ENCODE assay signal across 9 mouse cellular contexts in the genomic region with DNA sequence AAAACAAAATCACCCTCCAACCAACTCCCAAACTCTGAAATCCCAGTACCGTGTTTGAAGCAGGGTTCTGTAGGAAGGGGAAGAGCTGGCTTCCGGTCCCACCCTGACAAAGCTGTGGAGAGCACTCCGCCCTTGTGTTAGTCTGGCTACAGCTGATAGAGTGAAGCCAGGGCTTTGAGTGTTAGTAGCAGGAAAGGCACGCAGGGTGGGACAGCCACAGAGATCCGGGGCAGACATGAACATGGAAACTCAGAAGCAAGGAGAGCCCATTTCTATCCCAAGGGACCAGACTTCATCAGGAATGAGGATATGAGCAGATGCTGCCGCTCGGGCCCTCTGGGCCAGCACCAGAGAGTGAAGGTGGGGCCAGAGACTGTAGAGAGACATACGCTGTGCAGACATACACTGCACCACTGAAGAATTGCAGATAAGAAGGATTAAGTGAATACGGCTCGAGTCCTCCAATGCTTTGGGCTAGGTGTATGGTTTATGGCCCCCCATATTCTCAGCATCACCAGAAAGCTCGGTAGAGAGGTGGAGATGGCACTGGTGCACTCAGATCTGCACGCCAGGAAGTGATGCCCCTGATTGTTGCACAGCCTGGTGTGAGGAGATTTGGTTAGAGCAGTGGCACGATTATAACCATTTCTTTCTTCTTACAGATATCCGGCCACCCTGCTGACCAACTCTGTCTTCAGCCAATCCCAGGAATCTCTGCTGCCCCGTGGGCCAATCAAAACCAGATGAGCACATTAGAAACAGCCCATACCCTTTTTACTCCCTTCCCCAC. TPM values are rescaled to one million over a fixed set of nuclear protein-coding genes. Genes with fewer than 3 reads are reported as not detected.
DNase-seq lines count a peak whose midpoint lies in the region; ATAC-seq and TF ChIP-seq lines count a peak whose summit lies in the region.
"Had no signal": no experiment of that assay in that cellular context is flagged by ENCODE, and none has a peak within 500 bp of the region (broad histone marks: within the 10 kb centered on the region; RNA-seq: fewer than 3 reads in every experiment).

No protein-coding gene starts in this region.

- no peak for ATAC-seq in stomach, postnatal 0 days (ENCODE audit: low FRiP score, low TSS enrichment)
- ATAC-seq in midbrain, embryonic 11.5 days (ENCODE audit: low FRiP score), result no peak

- no peak for TF ChIP-seq EP300 in stomach, postnatal 0 days (optimal IDR thresholded peaks at IDR 0.05)

- no peak overlapping the region for H3K4me2 ChIP-seq in stomach, postnatal 0 days (replicated peaks; ENCODE audit: low read depth)
- no peak overlapping the region for H3K4me2 ChIP-seq in midbrain, embryonic 11.5 days

- no peaks in the 10 kb centered on the region for H3K4me1 ChIP-seq in stomach, postnatal 0 days (replicated peaks; ENCODE audit: control insufficient read depth, insufficient read depth)
- H3K4me1 ChIP-seq in midbrain, embryonic 11.5 days (ENCODE audit: control insufficient read depth, insufficient read depth, low read length), result peaks cover 3% of the 10 kb centered on the region

- H3K4me3 ChIP-seq in gastrocnemius, adult 2 months, result peak overlapping the region; percentile 3; the same call in 1 of the 2 replicates
- H3K4me3 ChIP-seq in stomach, postnatal 0 days (ENCODE audit: low read depth, low read length), result no peak overlapping the region
- no peak overlapping the region for H3K4me3 ChIP-seq in midbrain, embryonic 11.5 days (ENCODE audit: low read depth, low read length)

- peak overlapping the region; percentile 69 for H3K27ac ChIP-seq in gastrocnemius, adult 2 months
- no peak overlapping the region for H3K27ac ChIP-seq in stomach, postnatal 0 days (replicated peaks)
- no peak overlapping the region for H3K27ac ChIP-seq in midbrain, embryonic 11.5 days (ENCODE audit: low read depth, low read length)

- 59% methylated on average over 15 of the region's 15 CpGs for WGBS in stomach, postnatal 0 days
- 77% methylated on average over 15 of the region's 15 CpGs for WGBS in midbrain, embryonic 11.5 days

- no peak for TF ChIP-seq CTCF in gastrocnemius, adult 2 months (IDR thresholded peaks at IDR 0.05)
- no peak for TF ChIP-seq CTCF in stomach, postnatal 0 days (IDR thresholded peaks at IDR 0.05; ENCODE audit: low read depth)

- no peaks in the 10 kb centered on the region for H3K36me3 ChIP-seq in stomach, postnatal 0 days (ENCODE audit: control insufficient read depth, insufficient read depth, low read length)
- H3K36me3 ChIP-seq in midbrain, embryonic 11.5 days (ENCODE audit: control insufficient read depth, insufficient read depth, low read length), result no peaks in the 10 kb centered on the region

- no peak overlapping the region for H3K9ac ChIP-seq in stomach, postnatal 0 days (ENCODE audit: low read length)
- H3K9ac ChIP-seq in midbrain, embryonic 11.5 days (ENCODE audit: low read length), result no peak overlapping the region

- H3K27me3 ChIP-seq in stomach, postnatal 0 days (ENCODE audit: control insufficient read depth, insufficient read depth, low read length), result no peaks in the 10 kb centered on the region
- no peaks in the 10 kb centered on the region for H3K27me3 ChIP-seq in midbrain, embryonic 11.5 days (ENCODE audit: control insufficient read depth, insufficient read depth, low read length)

- H3K9me3 ChIP-seq in stomach, postnatal 0 days (ENCODE audit: control insufficient read depth, low read length), result no peaks in the 10 kb centered on the region
- no peaks in the 10 kb centered on the region for H3K9me3 ChIP-seq in midbrain, embryonic 11.5 days (ENCODE audit: control insufficient read depth, low read length)

- peak; percentile 50 for DNase-seq in gastrocnemius, adult 2 months
- no peak for DNase-seq in gastrocnemius, postnatal 10 days
- peak; percentile 7 for DNase-seq in urinary bladder, postnatal 10 days (ENCODE audit: low spot score)
- no peak for DNase-seq in urinary bladder, postnatal 36 days (ENCODE audit: low spot score in 2 of 2)
- peak; percentile 32 for DNase-seq in kidney, postnatal 10 days
- DNase-seq in stomach, postnatal 0 days (ENCODE audit: low spot score), result peak; percentile 10
- no peak for DNase-seq in midbrain, embryonic 11.5 days (ENCODE audit: low spot score, missing footprints)
- DNase-seq in cerebellum, adult 9-10 months, result no peak
- DNase-seq: thymus, postnatal 36 days had no signal

- intact Hi-C loops in gastrocnemius, adult 2 months (cut with DNase I), result no loop called here

RNA-seq across cellular contexts. Expression of gene Prrt4, which starts 14.8 kb away (rescaled TPM):
- total RNA-seq in gastrocnemius, adult 2 months (2021), result under 1 TPM; 0.36 to 0.73 TPM
- total RNA-seq in gastrocnemius, postnatal 10 days (2021), result 1 to 10 TPM in 1 of 2 experiments, under 1 TPM in 1; 0.78 to 1.2 TPM
- 0.30 and 0.33 TPM in 2 replicates for polyA plus RNA-seq in stomach, postnatal 0 days (2015; fragmentation: Nextera tagmentation; extraction: Ambion mirVana)
- 0.53 and 0.58 TPM in 2 replicates for polyA plus RNA-seq in midbrain, embryonic 11.5 days (2014; fragmentation: Nextera tagmentation; extraction: Ambion mirVana)

RNA-seq across cellular contexts. Expression of gene Impdh1, which starts 22.0 kb away (rescaled TPM):
- 10 to 100 TPM in 1 of 2 experiments, 1 to 10 TPM in 1; 9.9 to 10.3 TPM for total RNA-seq in gastrocnemius, adult 2 months (2021)
- 10 to 100 TPM; 23.4 to 24.7 TPM for total RNA-seq in gastrocnemius, postnatal 10 days (2021)
- polyA plus RNA-seq in stomach, postnatal 0 days (2015; fragmentation: Nextera tagmentation; extraction: Ambion mirVana), result 26.9 and 28.0 TPM in 2 replicates
- 36.9 and 42.0 TPM in 2 replicates for polyA plus RNA-seq in midbrain, embryonic 11.5 days (2014; fragmentation: Nextera tagmentation; extraction: Ambion mirVana)

RNA-seq across cellular contexts. Expression of gene Rbm28, which starts 29.4 kb away (rescaled TPM):
- 10 to 100 TPM; 16.3 to 18.4 TPM for total RNA-seq in gastrocnemius, adult 2 months (2021)
- 10 to 100 TPM; 16.7 to 19.0 TPM for total RNA-seq in gastrocnemius, postnatal 10 days (2021)
- 10.8 and 11.8 TPM in 2 replicates for polyA plus RNA-seq in stomach, postnatal 0 days (2015; fragmentation: Nextera tagmentation; extraction: Ambion mirVana)
- 60.5 and 64.4 TPM in 2 replicates for polyA plus RNA-seq in midbrain, embryonic 11.5 days (2014; fragmentation: Nextera tagmentation; extraction: Ambion mirVana)

Comparison
In these comparisons a context has a peak if more than half of its experiments do, and no peak if none do; other contexts are left out.
1. DNase-seq: peak in gastrocnemius, adult 2 months (single experiment), urinary bladder, postnatal 10 days (single experiment), kidney, postnatal 10 days (single experiment) and stomach, postnatal 0 days (single experiment); none in gastrocnemius, postnatal 10 days (single experiment), urinary bladder, postnatal 36 days (0 of 2), midbrain, embryonic 11.5 days (single experiment) and cerebellum, adult 9-10 months (single experiment).